Mouse (Mus musculus): ENCODE measurements around the gene Vmn1r183.
A peak's percentile ranks its signal among the peaks of the same experiment; 100 is the strongest.
"Not testable (repeated sequence)": the region's sequence is repeated elsewhere in the genome, so short reads cannot be mapped to it uniquely, and the experiment has no call there.

Vmn1r183 gene

GRCm38 (mm10) chr7:24052660-24053304 is at the start of gene Vmn1r183:
Gene Vmn1r183, plus strand, starts transcription at chr7:24053254.
- DNase-seq (ENCODE audit: low spot score) = no peak

GRCm38 (mm10) chr7:24074424-24074823 is 21.4 kb downstream of the Vmn1r183 start:
- DNase-seq (ENCODE audit: low spot score) = not testable (repeated sequence)

- DNase-seq (ENCODE audit: low spot score) = peak; percentile 95
Observed at GRCm38 (mm10) chr7:24081634-24082431, 28.8 kb downstream of the Vmn1r183 start, which contains the start of gene Zfp180. Gene Zfp180, plus strand, starts transcription at chr7:24081924.

GRCm38 (mm10) chr7:24082457-24083235 is 29.6 kb downstream of the Vmn1r183 start:
- DNase-seq (ENCODE audit: low spot score) = no peak

- DNase-seq (ENCODE audit: low spot score) = no peak
Observed at GRCm38 (mm10) chr7:24086871-24087270, 33.8 kb downstream of the Vmn1r183 start.

- DNase-seq (ENCODE audit: low spot score) = no peak
Observed at GRCm38 (mm10) chr7:24087485-24088125, 34.6 kb downstream of the Vmn1r183 start.

- DNase-seq (ENCODE audit: low spot score) = no peak
Observed at GRCm38 (mm10) chr7:24104403-24104802, 51.3 kb downstream of the Vmn1r183 start.

- no peak for DNase-seq (ENCODE audit: low spot score)
Observed at GRCm38 (mm10) chr7:24105144-24105703, 52.2 kb downstream of the Vmn1r183 start.

- DNase-seq (ENCODE audit: low spot score) = no peak
Observed at GRCm38 (mm10) chr7:24110839-24111238, 57.8 kb downstream of the Vmn1r183 start.

GRCm38 (mm10) chr7:24111772-24112155 is 58.7 kb downstream of the Vmn1r183 start:
- DNase-seq (ENCODE audit: low spot score) = no peak

GRCm38 (mm10) chr7:24112156-24112856 is 59.3 kb downstream of the Vmn1r183 start, which contains the start of gene Zfp112:
Gene Zfp112, plus strand, starts transcription at chr7:24112314.
- peak; percentile 79 for DNase-seq (ENCODE audit: low spot score)

- peak; percentile 71 for DNase-seq (ENCODE audit: low spot score)
Observed at GRCm38 (mm10) chr7:24113001-24113400, 59.9 kb downstream of the Vmn1r183 start.

Data from urinary bladder, postnatal 14 days (tissue).